Comparison of ENCODE assay signal across 13 mouse cellular contexts in the genomic region with DNA sequence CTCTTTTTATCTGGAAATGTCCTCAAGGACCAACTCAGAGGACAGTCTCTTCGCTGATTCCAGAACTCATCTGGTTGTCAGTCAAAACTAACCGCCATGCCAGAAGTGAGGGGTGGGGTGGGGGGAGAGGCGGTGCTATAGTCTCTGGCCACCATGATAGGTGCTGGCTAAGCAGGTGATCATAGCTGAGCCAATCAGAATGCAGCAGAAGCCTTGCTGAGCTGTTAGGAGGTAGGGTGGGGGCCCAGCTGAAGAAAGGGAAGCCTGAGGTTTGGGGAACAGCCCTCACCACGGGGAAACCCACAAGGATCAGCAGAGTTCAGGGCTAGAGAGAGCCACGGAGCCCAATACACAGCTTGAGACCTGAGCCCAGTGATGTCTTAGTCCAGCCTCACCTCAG. TPM values are rescaled to one million over a fixed set of nuclear protein-coding genes. Genes with fewer than 3 reads are reported as not detected.
DNase-seq lines count a peak whose midpoint lies in the region; ATAC-seq and TF ChIP-seq lines count a peak whose summit lies in the region.
"Had no signal": no experiment of that assay in that cellular context is flagged by ENCODE, and none has a peak within 500 bp of the region (broad histone marks: within the 10 kb centered on the region; RNA-seq: fewer than 3 reads in every experiment).

No protein-coding gene starts in this region.

- no peaks in the 10 kb centered on the region for H3K36me3 ChIP-seq in liver, embryonic 13.5 days
- H3K36me3 ChIP-seq in stomach, embryonic 16.5 days (ENCODE audit: control insufficient read depth, insufficient read depth, low read length): no peaks in the 10 kb centered on the region
- no peaks in the 10 kb centered on the region for H3K36me3 ChIP-seq in heart, adult 2 months (ENCODE audit: control insufficient read depth, insufficient read depth, low read length)
- H3K36me3 ChIP-seq: heart, embryonic 10.5 days; midbrain, embryonic 10.5 days had no signal

- ATAC-seq in CD4-positive, CD25-positive, alpha-beta regulatory T cell, adult 4 months: no peak
- ATAC-seq in liver, embryonic 13.5 days (ENCODE audit: low read depth): peak; percentile 88
- peak; percentile 56; the same call in 1 of the 2 replicates for ATAC-seq in stomach, embryonic 16.5 days (ENCODE audit: insufficient read depth, low FRiP score)

- no peak for TF ChIP-seq POLR2A in bone marrow, adult 2 months (IDR thresholded peaks at IDR 0.05; ENCODE audit: borderline replicate concordance, control insufficient read depth, low read depth, low read length)
- no peak for TF ChIP-seq POLR2A in heart, adult 2 months (IDR thresholded peaks at IDR 0.05; ENCODE audit: insufficient read depth, low read depth, low read length)

- intact Hi-C loops in heart, adult 2 months (cut with DNase I): no loop called here

- DNase-seq in CD4-positive, CD25-positive, alpha-beta regulatory T cell, adult 2 months (ENCODE audit: low read depth, low spot score): peak; percentile 29
- DNase-seq in liver, embryonic 13.5 days: no peak
- DNase-seq in T-cell, adult 2 months (ENCODE audit: low spot score): no peak
- DNase-seq in heart, adult 2 months: no peak
- no peak for DNase-seq in heart, adult 8-10 months (ENCODE audit: low spot score)
- DNase-seq: kidney, postnatal 14 days had no signal

- TF ChIP-seq CTCF in bone marrow, adult 2 months (IDR thresholded peaks at IDR 0.05; ENCODE audit: control insufficient read depth, insufficient read depth, low read length): no peak
- TF ChIP-seq CTCF in heart, adult 2 months (IDR thresholded peaks at IDR 0.05): no peak

- H3K4me2 ChIP-seq in liver, embryonic 13.5 days: peak overlapping the region; percentile 9
- no peak overlapping the region for H3K4me2 ChIP-seq in stomach, embryonic 16.5 days (ENCODE audit: low read depth, low read length)
- H3K4me2 ChIP-seq: hindbrain, embryonic 14.5 days had no signal

- no peaks in the 10 kb centered on the region for H3K79me2 ChIP-seq in heart, adult 2 months (replicated peaks; ENCODE audit: control insufficient read depth, insufficient read depth, low read length)

- no peaks in the 10 kb centered on the region for H3K9me3 ChIP-seq in liver, embryonic 13.5 days (replicated peaks)
- H3K9me3 ChIP-seq in stomach, embryonic 16.5 days (replicated peaks; ENCODE audit: control insufficient read depth, low read length): no peaks in the 10 kb centered on the region
- H3K9me3 ChIP-seq: heart, embryonic 10.5 days; midbrain, embryonic 10.5 days had no signal

- WGBS in bone marrow, adult 2 months: 13% methylated on average over 5 of the region's 5 CpGs
- WGBS in liver, embryonic 13.5 days (ENCODE audit: insufficient replicate concordance): 27% methylated on average over 5 of the region's 5 CpGs
- WGBS in stomach, embryonic 16.5 days: 77% methylated on average over 5 of the region's 5 CpGs
- WGBS in heart, adult 2 months: 81% methylated on average over 5 of the region's 5 CpGs

- H3K9ac ChIP-seq in liver, embryonic 13.5 days: no peak overlapping the region
- no peak overlapping the region for H3K9ac ChIP-seq in stomach, embryonic 16.5 days (ENCODE audit: low read length)
- H3K9ac ChIP-seq in heart, adult 2 months (ENCODE audit: low read depth, low read length): no peak overlapping the region
- H3K9ac ChIP-seq: hindbrain, embryonic 14.5 days had no signal

- H3K27me3 ChIP-seq in liver, embryonic 13.5 days: peaks cover 8% of the 10 kb centered on the region
- no peaks in the 10 kb centered on the region for H3K27me3 ChIP-seq in stomach, embryonic 16.5 days (ENCODE audit: control insufficient read depth, insufficient read depth, low read length)
- H3K27me3 ChIP-seq in heart, adult 2 months (ENCODE audit: control insufficient read depth, insufficient read depth, low read length): no peaks in the 10 kb centered on the region

- no peak for TF ChIP-seq EP300 in heart, adult 2 months (IDR thresholded peaks at IDR 0.05; ENCODE audit: insufficient read depth, low read depth, low read length)

- H3K4me3 ChIP-seq in bone marrow, adult 2 months (replicated peaks; ENCODE audit: control insufficient read depth, low read depth, low read length): no peak overlapping the region
- no peak overlapping the region for H3K4me3 ChIP-seq in liver, embryonic 13.5 days (replicated peaks)
- no peak overlapping the region for H3K4me3 ChIP-seq in stomach, embryonic 16.5 days (replicated peaks; ENCODE audit: low read length)
- no peak overlapping the region for H3K4me3 ChIP-seq in heart, adult 2 months
- H3K4me3 ChIP-seq: erythroblast, embryonic 14.5 days; heart, embryonic 10.5 days; midbrain, embryonic 10.5 days had no signal

- H3K27ac ChIP-seq in bone marrow, adult 2 months (ENCODE audit: control insufficient read depth, insufficient read depth, low read depth, low read length, poor library complexity): peak overlapping the region; percentile 57; the same call in 1 of the 2 replicates
- H3K27ac ChIP-seq in liver, embryonic 13.5 days: no peak overlapping the region
- no peak overlapping the region for H3K27ac ChIP-seq in stomach, embryonic 16.5 days (ENCODE audit: low read length)
- H3K27ac ChIP-seq in heart, adult 2 months: no peak overlapping the region
- H3K27ac ChIP-seq: heart, embryonic 10.5 days; hindbrain, embryonic 14.5 days; midbrain, embryonic 10.5 days had no signal

- peaks cover 3% of the 10 kb centered on the region for H3K4me1 ChIP-seq in bone marrow, adult 2 months (ENCODE audit: control insufficient read depth, insufficient read depth, low read length)
- H3K4me1 ChIP-seq in liver, embryonic 13.5 days (replicated peaks): peaks cover 33% of the 10 kb centered on the region
- no peaks in the 10 kb centered on the region for H3K4me1 ChIP-seq in stomach, embryonic 16.5 days (ENCODE audit: control insufficient read depth, insufficient read depth, low read length)
- H3K4me1 ChIP-seq in heart, adult 2 months (ENCODE audit: control insufficient read depth, insufficient read depth, low read length): no peaks in the 10 kb centered on the region

RNA-seq across cellular contexts. Expression of gene Chst11, which starts 11.1 kb away (rescaled TPM):
- polyA plus RNA-seq in CD4-positive, CD25-positive, alpha-beta regulatory T cell, adult 4 months (2017; shearing (Covaris generic)): under 1 TPM; 0.24 to 0.72 TPM
- 5.3 and 6.4 TPM in 2 replicates for polyA plus RNA-seq in bone marrow, adult 2 months (2011; ENCODE audit: insufficient read depth, insufficient read length, low replicate concordance, missing spikeins)
- polyA plus RNA-seq in liver, embryonic 13.5 days (2015; fragmentation: Nextera tagmentation; extraction: Ambion mirVana): 1.2 and 1.3 TPM in 2 replicates
- 0.85 and 1.1 TPM in 2 replicates for polyA plus RNA-seq in stomach, embryonic 16.5 days (2015; fragmentation: Nextera tagmentation; extraction: Ambion mirVana)
- 1 to 10 TPM; 3.1 to 3.2 TPM for total RNA-seq in heart, adult 2 months (2021)
- polyA plus RNA-seq in heart, adult 2 months (2012; rRNA removed): 4.5 and 6.8 TPM in 2 replicates
- total RNA-seq in heart, adult 8-10 months (2022): 1 to 10 TPM; 2.1 to 3.1 (median 2.7) TPM
